Mouse (Mus musculus) brain, embryonic 18.5 days (tissue): ENCODE measurements at regions not wholly inside any gene's neighbourhood (a gene's known extent, or its start where the extent isn't known, plus 50 kb on each side); places are given as distances from the start of the nearest gene placed in this dataset.

Source experiments
- DNase-seq: peaks from one replicate; pipeline ENCODE4 v3.0.0-alpha.2; 2012; ENCODE audit warnings: low read depth, low spot score

DNA sequence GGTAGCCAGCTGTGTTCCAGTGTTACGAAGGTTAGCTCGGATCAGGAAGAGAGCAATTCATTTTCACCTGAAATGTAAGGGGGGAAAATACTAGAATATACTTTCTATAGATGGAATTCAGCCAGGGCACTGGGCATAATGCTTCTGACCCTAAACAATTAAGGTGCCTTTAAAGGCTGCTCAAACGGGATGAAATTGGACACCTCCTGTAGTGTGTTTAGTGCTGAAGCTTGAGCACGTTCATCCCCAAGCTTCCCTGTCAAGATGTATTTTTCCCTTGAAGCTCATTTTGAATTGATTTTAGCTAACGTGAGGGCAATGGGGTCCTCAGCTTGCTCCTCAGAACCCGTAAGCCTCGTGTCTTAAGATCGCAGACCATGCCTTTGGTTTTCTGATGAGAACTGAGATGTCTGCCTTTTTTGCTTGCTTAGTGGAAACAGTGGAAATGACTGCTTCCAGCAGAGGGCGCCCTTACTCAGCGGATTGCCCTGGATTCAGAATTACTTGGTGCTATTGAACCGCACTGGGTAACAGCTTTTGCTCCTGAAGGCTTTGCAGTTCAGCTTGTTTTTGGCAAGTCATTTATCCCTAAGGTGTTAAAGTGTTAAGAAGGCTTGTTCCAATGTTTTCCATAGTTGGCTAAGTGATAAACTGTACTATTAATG, 74.6 kb upstream of the Fermt1 start:
- DNase-seq, result peak; percentile 52

DNA sequence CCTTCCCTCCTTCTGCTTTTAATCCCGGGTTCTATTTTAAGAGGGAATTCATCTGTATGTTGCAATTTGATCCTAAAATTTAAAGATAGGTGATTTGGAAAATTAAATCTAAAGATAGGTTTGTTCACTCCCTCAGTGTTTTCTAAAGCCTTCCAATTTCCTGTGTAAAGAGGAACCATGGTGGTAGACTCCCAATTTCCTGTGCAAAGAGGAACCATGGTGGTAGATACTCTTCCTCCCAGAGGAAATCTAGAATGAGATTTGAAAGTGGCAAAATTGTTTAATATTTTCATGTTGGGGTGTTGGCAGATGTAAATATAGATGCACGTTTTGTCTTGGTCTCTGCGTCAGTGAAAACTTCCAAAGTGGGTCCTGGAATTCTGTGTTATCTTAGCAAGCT, 75.5 kb upstream of the Fermt1 start:
- no peak for DNase-seq

GRCm38 (mm10) chr2:133027038-133027437, 81.3 kb upstream of the Fermt1 start:
- DNase-seq, result no peak

DNA sequence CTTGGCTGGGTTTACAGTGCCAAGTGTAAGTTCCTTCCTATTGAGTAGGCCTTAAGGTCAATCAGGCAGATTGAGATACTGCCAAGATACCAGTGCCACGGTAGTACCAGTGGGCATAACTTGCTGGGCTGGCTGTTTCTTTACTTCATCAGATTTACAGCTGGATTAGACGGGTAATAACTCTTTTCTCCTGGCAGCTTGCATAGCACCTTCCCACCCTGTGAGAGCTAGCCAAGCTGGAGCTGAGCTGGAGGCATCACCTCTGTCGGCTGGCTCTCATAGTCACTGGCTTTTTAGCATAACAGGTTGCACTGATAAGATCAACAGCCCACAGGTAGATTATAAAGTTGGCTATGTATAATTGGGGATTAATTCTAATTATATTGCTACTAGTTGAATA, 89.7 kb upstream of the Fermt1 start:
- DNase-seq, result no peak

GRCm38 (mm10) chr2:133040708-133041107, 95.0 kb upstream of the Fermt1 start:
- no peak for DNase-seq

GRCm38 (mm10) chr2:133077698-133078356, 132.1 kb upstream of the Fermt1 start:
- no peak for DNase-seq

DNA sequence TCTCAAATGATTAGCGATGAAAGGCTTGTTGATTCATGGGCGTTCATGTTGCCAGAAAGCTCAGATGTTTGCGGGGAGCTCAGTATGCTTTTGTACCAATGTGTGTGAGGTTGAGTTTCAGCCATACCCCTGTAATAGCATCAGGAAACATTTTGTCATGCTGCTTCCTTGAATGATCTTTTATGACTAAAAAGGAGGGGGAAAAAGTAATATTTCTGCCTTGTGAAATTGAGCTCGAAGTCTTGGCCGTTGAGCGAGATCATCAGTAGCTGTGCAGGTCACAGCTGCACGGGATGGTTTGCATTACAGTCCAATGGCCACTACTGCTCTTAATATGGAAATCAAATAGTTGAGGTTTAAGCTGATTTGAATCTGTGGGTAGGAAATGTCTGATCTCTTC, 145.3 kb upstream of the Fermt1 start:
- DNase-seq, result no peak

GRCm38 (mm10) chr2:133113642-133114041, 167.9 kb upstream of the Fermt1 start:
- DNase-seq, result peak; percentile 50

DNA sequence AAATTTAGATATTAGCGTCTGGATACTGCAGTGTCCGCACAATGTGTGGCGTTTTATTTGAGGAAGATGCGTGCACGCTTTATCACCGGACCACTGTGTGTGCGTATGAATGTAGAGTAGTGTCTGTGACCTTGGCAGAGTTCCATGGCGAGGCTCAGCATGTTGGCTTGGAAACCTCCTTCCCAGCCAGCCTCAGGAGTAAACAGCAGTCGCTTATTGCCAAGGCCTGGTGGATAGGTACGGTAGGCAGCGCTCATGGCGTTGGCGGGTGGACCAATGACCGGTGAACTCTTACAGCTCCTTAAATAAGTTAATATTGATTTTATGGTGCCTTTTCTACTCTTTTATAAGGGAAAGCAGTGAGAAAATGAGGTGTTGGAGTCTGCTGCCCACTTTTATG, 172.9 kb upstream of the Fermt1 start:
- no peak for DNase-seq

DNA sequence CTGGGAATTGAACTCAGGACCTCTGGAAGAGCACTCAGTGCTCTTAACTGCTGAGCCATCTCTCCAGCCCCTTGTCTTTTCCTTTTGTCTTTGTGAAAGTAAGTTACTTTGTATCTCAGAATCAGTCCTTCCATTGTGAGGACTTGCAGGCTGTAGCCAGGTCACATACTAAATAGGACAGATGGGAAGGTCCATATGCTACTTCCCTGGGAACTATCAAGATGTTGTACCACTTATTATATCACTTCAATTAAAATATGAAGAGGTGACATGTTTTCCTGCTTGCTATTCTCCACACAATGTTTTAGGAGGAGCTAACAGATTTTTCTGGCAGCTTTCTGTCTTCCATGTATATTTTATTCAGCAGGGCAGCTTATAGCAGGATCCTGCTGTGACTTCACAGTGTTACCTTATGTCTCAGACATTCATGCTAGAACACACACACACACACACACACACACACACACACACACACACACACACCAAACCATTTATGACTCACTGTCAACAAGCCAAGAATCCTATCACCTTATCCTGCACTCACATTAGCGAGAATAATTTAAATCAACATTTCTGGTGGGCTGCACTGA, 179.6 kb upstream of the Fermt1 start:
- no peak for DNase-seq

DNA sequence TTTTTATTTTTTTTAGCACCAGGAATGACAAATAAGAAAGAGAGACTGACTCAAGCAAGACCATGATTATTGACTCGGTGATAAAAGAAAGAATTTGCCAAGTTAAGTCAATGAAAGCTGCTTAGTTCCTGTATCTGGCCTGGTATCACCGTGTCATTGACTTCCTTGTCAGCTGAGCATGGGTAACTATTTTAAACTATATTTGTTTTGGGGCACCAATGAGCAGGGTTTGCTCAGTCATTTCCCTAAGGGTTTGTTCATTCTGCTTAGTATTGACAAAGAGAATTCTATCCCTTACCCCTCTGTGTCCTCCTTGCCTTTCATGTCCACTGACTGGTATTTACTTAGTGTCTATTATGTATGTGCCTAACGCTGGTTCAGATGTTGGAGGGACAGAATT, 189.2 kb upstream of the Fermt1 start:
- no peak for DNase-seq

GRCm38 (mm10) chr2:133138877-133139276, 193.2 kb upstream of the Fermt1 start:
- DNase-seq, result no peak

GRCm38 (mm10) chr2:133141341-133142035, 195.8 kb upstream of the Fermt1 start:
- no peak for DNase-seq

DNA sequence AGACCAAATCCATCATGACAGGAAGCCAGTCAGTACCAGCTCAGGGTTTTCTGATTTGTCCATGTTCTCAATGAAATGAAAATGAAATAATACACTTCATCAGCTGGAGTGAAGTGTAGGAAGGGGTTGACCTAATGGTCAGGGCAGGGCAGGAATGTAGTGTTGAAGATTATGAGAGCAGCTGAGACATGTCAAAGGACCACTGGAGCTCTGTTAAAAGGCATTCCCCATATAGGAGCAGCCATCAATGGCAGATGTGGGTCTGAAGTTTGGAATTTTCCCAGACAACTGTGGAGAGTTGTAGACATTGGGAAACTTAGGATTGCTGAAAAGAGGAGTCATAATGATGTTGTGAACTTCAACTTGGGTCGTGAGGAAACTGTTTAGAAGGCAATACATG, 206.8 kb upstream of the Fermt1 start:
- DNase-seq, result no peak

DNA sequence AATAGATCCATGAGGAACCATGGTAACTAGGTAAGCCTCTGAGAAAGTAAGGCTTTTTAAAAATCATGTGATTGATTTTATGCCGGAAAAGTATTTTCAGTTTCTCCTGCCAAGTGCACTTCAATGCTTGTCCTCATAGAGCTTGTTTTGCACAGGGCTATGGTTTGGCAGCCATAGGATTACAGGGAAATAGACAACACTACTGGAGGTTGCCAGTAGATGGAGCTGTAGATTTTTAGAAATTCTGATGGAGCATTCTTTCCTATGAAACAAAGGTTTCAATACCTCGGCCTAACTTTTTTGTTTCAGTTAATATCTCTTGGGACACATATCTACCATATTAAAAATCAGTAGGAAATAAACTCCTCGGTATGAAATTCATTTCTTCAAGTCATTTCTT, 210.8 kb upstream of the Fermt1 start:
- no peak for DNase-seq

DNA sequence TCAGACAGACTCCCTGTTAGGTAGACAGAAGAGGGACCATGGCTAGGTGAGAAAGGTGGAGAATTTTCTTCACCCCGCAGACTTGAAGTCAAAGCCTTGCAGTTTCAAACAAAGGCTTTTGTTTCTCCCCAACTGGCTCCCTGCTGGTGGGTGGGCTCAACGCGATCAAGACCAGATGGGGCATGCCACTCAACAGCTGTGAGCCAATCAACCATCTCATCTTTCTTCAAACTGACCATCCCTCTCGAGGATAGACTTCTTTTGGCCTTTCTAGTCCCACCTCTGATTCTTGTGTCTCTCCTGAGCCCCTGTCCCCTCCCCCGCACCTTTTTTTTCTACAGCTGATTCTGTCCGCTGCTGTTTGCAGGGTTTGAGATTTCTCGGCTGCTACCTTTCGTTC, 212.5 kb upstream of the Fermt1 start:
- DNase-seq, result no peak

DNA sequence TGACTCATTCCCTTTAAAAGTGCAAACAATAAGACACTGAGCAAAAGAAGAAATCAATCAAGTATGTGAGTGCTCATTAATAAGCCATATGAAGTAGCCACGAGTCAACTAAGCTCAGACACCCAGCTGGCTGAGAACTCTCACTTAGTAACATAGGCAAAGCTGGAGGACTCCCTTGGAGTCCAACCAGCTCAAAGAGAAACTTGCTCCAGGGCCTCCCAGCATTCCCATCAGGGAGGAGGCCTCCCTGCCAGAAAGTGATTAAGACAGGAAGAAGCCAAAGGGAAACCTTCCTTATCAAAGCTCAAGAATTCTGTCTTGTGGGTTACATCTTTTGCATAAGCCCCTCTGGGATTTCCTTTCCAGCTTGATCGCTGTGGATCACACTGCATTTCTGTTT, 213.7 kb upstream of the Fermt1 start:
- DNase-seq, result no peak

- DNase-seq, result no peak
Observed at GRCm38 (mm10) chr2:133176411-133176810, 230.7 kb upstream of the Fermt1 start.

DNA sequence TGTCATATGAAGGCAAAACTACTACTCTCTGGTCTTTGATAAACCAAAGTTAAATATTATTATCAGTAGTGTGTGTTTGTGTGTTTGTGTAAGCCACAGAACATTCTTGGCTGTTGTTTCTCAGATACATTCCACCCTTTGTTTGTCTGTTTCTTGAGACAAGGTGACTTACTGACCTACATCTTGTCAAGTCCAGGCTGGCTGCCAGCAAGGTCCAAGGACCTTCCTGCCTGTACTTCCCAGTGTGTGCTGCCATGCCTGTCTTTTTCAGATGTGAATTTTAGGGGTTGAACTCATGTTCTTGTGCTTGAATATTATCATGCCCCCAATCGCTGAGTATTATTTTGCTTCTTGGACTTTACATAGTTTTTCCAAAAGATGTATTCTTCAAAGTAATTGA, 235.5 kb upstream of the Fermt1 start:
- no peak for DNase-seq

DNA sequence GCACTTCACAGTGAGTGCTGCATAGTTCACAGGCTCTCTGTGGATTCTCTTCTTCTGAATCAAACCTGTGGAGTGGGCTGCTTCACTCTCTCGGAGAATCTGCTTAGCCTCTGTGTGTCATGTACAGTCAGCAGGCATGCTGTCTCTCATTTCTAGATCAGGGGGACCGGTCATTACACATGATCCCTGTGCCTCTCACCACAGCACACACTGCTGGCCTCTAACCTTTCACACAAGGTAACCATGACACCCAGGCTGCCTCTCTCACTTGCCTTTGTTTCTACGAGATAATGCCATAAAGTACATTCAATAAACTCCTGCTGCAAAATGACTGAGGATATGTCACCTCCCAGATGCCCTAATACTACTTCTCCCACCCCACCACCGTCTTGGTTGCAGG, 237.2 kb upstream of the Fermt1 start:
- DNase-seq, result no peak

DNA sequence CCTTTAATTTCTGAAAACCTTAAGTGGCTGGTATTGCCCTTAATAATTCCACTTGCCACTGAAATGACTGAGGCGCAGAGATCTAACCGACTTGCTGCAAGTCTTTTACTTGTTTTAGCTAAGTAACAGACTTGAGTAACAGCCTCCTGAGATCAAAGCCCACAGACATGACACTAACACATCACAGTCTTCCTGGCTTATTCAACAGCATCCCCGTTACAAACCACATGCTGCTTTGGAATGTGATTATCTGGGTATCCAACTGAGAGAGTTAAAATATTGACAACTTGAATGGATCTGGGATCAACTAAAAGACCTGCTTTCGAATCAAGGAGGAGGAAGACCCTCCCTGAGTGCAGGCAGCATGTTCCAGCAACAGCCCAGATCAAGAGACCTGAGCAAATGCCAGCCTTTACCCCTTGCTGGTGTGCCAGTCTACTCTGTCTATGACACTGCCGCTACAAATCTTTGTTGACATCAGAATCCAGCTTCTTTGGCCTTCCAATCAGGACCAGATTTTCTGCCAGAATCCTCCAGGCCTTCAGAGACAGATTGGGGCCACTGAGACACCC, 258.7 kb upstream of the Fermt1 start:
- DNase-seq, result no peak

GRCm38 (mm10) chr2:133208498-133208897, 262.8 kb upstream of the Fermt1 start:
- DNase-seq, result no peak
